Mouse (Mus musculus) erythroid progenitor cell, adult 5-6 weeks (primary cell): ENCODE data around the gene Vav2. TPM values are rescaled to one million over a fixed set of nuclear protein-coding genes. Genes with fewer than 3 reads are reported as not detected.

Experiments used
- ATAC-seq: replicated peaks from 2 replicates; pipeline ENCODE4 v1.8.0; 2016; ENCODE audit warnings: moderate number of reproducible peaks, mild to moderate bottlenecking, moderate TSS enrichment, inconsistent platforms; ENCODE audit not compliant: poor library complexity, low FRiP score, severe bottlenecking
- total RNA-seq, 2 experiments: library from RNA; stranded (forward) in 1 of 2; stranded (reverse) in 1 of 2; fragments of 150-400 nt in 1 of 2; fragments of 186-747, 209-891 nt in 1 of 2; gene quantifications; 2 replicates each; pipeline versions ENCODE4 v1.2.3 to v1.2.4; 2015 to 2017; ENCODE audit warnings: low replicate concordance in 2 of 2

Vav2 gene
- total RNA-seq, 2 experiments from 2014 or later = 1.7 to 10.7 TPM

GRCm38 (mm10) chr2:27226572-27226971, 200.3 kb downstream of the Vav2 start:
- no peak for ATAC-seq

- ATAC-seq = no peak
These were observed 203.8 kb downstream of the Vav2 start for GRCm38 (mm10) chr2:27223012-27223421.

- ATAC-seq = no peak
These were observed 208.3 kb downstream of the Vav2 start for GRCm38 (mm10) chr2:27218569-27218968.

- ATAC-seq = no peak
These were observed 208.7 kb downstream of the Vav2 start for GRCm38 (mm10) chr2:27218121-27218544.

- no peak for ATAC-seq
These were observed 211.3 kb downstream of the Vav2 start for GRCm38 (mm10) chr2:27215537-27215936.

Other genes starting within 250 kb of the Vav2 start
- not detected in 2 replicates for gene Sardh, start 178.7 kb downstream of the Vav2 start, total RNA-seq (2015; ENCODE audit: low replicate concordance)
- gene Sardh, start 178.7 kb downstream of the Vav2 start, total RNA-seq (2017; ENCODE audit: low replicate concordance) = not detected in 2 replicates
- not detected in 2 replicates for gene Brd3os, start 15.3 kb upstream of the Vav2 start, total RNA-seq (2015; ENCODE audit: low replicate concordance)
- 1.2 TPM in 1 of 2 replicates, not detected in the other for gene Brd3os, start 15.3 kb upstream of the Vav2 start, total RNA-seq (2017; ENCODE audit: low replicate concordance)
- gene Brd3, start 80.6 kb upstream of the Vav2 start, total RNA-seq (2015; ENCODE audit: low replicate concordance) = 22.7 and 30.6 TPM in 2 replicates
- 17.3 and 19.8 TPM in 2 replicates for gene Brd3, start 80.6 kb upstream of the Vav2 start, total RNA-seq (2017; ENCODE audit: low replicate concordance)
- gene Wdr5, start 88.1 kb upstream of the Vav2 start, total RNA-seq (2015; ENCODE audit: low replicate concordance) = 14.4 and 18.9 TPM in 2 replicates
- gene Wdr5, start 88.1 kb upstream of the Vav2 start, total RNA-seq (2017; ENCODE audit: low replicate concordance) = 13.6 and 28.5 TPM in 2 replicates
- gene Rxra, start 249.4 kb upstream of the Vav2 start, total RNA-seq (2015; ENCODE audit: low replicate concordance) = 1.7 and 2.2 TPM in 2 replicates
- gene Rxra, start 249.4 kb upstream of the Vav2 start, total RNA-seq (2017; ENCODE audit: low replicate concordance) = 1.7 and 3.6 TPM in 2 replicates